Mouse (Mus musculus): ENCODE data around the gene Adam8. TPM values are rescaled to one million over a fixed set of nuclear protein-coding genes. Genes with fewer than 3 reads are reported as not detected.

The Adam8 gene
- polyA plus RNA-seq, 1 experiment from 2014 or later = 3.0 TPM

GRCm38 (mm10) chr7:139957437-139957836, 34.9 kb downstream of the Adam8 start:
- Histone ChIP-seq H3K27ac (no peak overlapping the region), H3K9ac (no peak overlapping the region), H3K4me1 (no peaks in the 10 kb centered on the region), H3K4me2 (no peak overlapping the region), H3K27me3 (peaks cover 5% of the 10 kb centered on the region; the same call in 1 of the 2 replicates), H3K9me3 (no peaks in the 10 kb centered on the region), H3K4me3 (no peak overlapping the region), H3K36me3 (no peaks in the 10 kb centered on the region)
- WGBS = 53% methylated on average over 11 of the region's 11 CpGs
- ATAC-seq (ENCODE audit: insufficient number of reproducible peaks, low FRiP score, low TSS enrichment, low read depth) = no peak

- H3K4me1 ChIP-seq = no peaks in the 10 kb centered on the region
- H3K27me3 ChIP-seq = peaks cover 5% of the 10 kb centered on the region; the same call in 1 of the 2 replicates
- no peaks in the 10 kb centered on the region for H3K9me3 ChIP-seq
- H3K36me3 ChIP-seq = no peaks in the 10 kb centered on the region
- no peak for ATAC-seq (ENCODE audit: insufficient number of reproducible peaks, low FRiP score, low TSS enrichment, low read depth)
- no peak overlapping the region for H3K27ac ChIP-seq
- no peak overlapping the region for H3K9ac ChIP-seq
- 60% methylated on average over 3 of the region's 3 CpGs for WGBS
- no peak overlapping the region for H3K4me3 ChIP-seq
- no peak overlapping the region for H3K4me2 ChIP-seq
Observed at GRCm38 (mm10) chr7:139956658-139957057, 35.7 kb downstream of the Adam8 start.

GRCm38 (mm10) chr7:139955505-139955904, 36.9 kb downstream of the Adam8 start:
- H3K9ac ChIP-seq = no peak overlapping the region
- H3K4me3 ChIP-seq = no peak overlapping the region
- H3K27me3 ChIP-seq = peaks cover 5% of the 10 kb centered on the region; the same call in 1 of the 2 replicates
- H3K4me1 ChIP-seq = no peaks in the 10 kb centered on the region
- no peak overlapping the region for H3K4me2 ChIP-seq
- 93% methylated on average over 4 of the region's 4 CpGs for WGBS
- H3K9me3 ChIP-seq = no peaks in the 10 kb centered on the region
- no peak overlapping the region for H3K27ac ChIP-seq
- no peaks in the 10 kb centered on the region for H3K36me3 ChIP-seq
- no peak for ATAC-seq (ENCODE audit: insufficient number of reproducible peaks, low FRiP score, low TSS enrichment, low read depth)

- H3K4me2 ChIP-seq = no peak overlapping the region
- H3K27ac ChIP-seq = no peak overlapping the region
- no peaks in the 10 kb centered on the region for H3K9me3 ChIP-seq
- no peaks in the 10 kb centered on the region for H3K4me1 ChIP-seq
- H3K27me3 ChIP-seq = peaks cover 25% of the 10 kb centered on the region
- no peak for ATAC-seq (ENCODE audit: insufficient number of reproducible peaks, low FRiP score, low TSS enrichment, low read depth)
- WGBS = 61% methylated on average over 6 of the region's 6 CpGs
- H3K4me3 ChIP-seq = no peak overlapping the region
- no peaks in the 10 kb centered on the region for H3K36me3 ChIP-seq
- H3K9ac ChIP-seq = no peak overlapping the region
Observed at GRCm38 (mm10) chr7:139951991-139952633, 40.2 kb downstream of the Adam8 start.

- Histone ChIP-seq H3K4me3 (peak overlapping the region; percentile 59), H3K27ac (peak overlapping the region; percentile 68; the same call in 1 of the 2 replicates), H3K27me3 (peaks cover 34% of the 10 kb centered on the region), H3K4me2 (peak overlapping the region; percentile 89), H3K9ac (peak overlapping the region; percentile 45; the same call in 1 of the 2 replicates), H3K9me3 (no peaks in the 10 kb centered on the region), H3K4me1 (no peaks in the 10 kb centered on the region), H3K36me3 (no peaks in the 10 kb centered on the region)
- no peak for ATAC-seq (ENCODE audit: insufficient number of reproducible peaks, low FRiP score, low TSS enrichment, low read depth)
- 5% methylated on average over 16 of the region's 16 CpGs for WGBS
Observed at GRCm38 (mm10) chr7:139951079-139951478, 41.3 kb downstream of the Adam8 start.

- Histone ChIP-seq H3K9ac (peak overlapping the region; percentile 45), H3K27me3 (peaks cover 40% of the 10 kb centered on the region), H3K4me2 (peak overlapping the region; percentile 89), H3K9me3 (no peaks in the 10 kb centered on the region), H3K4me1 (no peaks in the 10 kb centered on the region), H3K27ac (peak overlapping the region; percentile 68), H3K4me3 (peak overlapping the region; percentile 59), H3K36me3 (no peaks in the 10 kb centered on the region)
- WGBS = under 1% methylated on average over 33 of the region's 33 CpGs
- peak; percentile 53; the same call in 1 of the 2 replicates for ATAC-seq (ENCODE audit: insufficient number of reproducible peaks, low FRiP score, low TSS enrichment, low read depth)
Observed at GRCm38 (mm10) chr7:139950283-139950971, 41.9 kb downstream of the Adam8 start.

- WGBS = 1% methylated on average over 15 of the region's 15 CpGs
- Histone ChIP-seq H3K9ac (peak overlapping the region; percentile 45), H3K4me3 (peak overlapping the region; percentile 59), H3K36me3 (no peaks in the 10 kb centered on the region), H3K27ac (no peak overlapping the region), H3K4me2 (peak overlapping the region; percentile 89), H3K27me3 (peaks cover 46% of the 10 kb centered on the region), H3K4me1 (no peaks in the 10 kb centered on the region), H3K9me3 (no peaks in the 10 kb centered on the region)
- ATAC-seq (ENCODE audit: insufficient number of reproducible peaks, low FRiP score, low TSS enrichment, low read depth) = peak; percentile 82
Observed at GRCm38 (mm10) chr7:139949893-139950282, 42.5 kb downstream of the Adam8 start.

GRCm38 (mm10) chr7:139946032-139946431, 46.3 kb downstream of the Adam8 start:
- Histone ChIP-seq H3K9ac (no peak overlapping the region), H3K27me3 (peaks cover 82% of the 10 kb centered on the region), H3K4me3 (no peak overlapping the region), H3K9me3 (no peaks in the 10 kb centered on the region), H3K36me3 (no peaks in the 10 kb centered on the region), H3K4me1 (peaks cover 12% of the 10 kb centered on the region), H3K27ac (no peak overlapping the region), H3K4me2 (no peak overlapping the region)
- 30% methylated on average over 5 of the region's 5 CpGs for WGBS
- no peak for ATAC-seq (ENCODE audit: insufficient number of reproducible peaks, low FRiP score, low TSS enrichment, low read depth)

- Histone ChIP-seq H3K4me2 (no peak overlapping the region), H3K4me3 (no peak overlapping the region), H3K27ac (no peak overlapping the region), H3K36me3 (no peaks in the 10 kb centered on the region), H3K9me3 (no peaks in the 10 kb centered on the region), H3K27me3 (peaks cover 87% of the 10 kb centered on the region), H3K4me1 (peaks cover 12% of the 10 kb centered on the region), H3K9ac (no peak overlapping the region)
- no peak for ATAC-seq (ENCODE audit: insufficient number of reproducible peaks, low FRiP score, low TSS enrichment, low read depth)
- 16% methylated on average over 5 of the region's 5 CpGs for WGBS
Observed at GRCm38 (mm10) chr7:139945516-139945915, 46.8 kb downstream of the Adam8 start.

- Histone ChIP-seq H3K27me3 (peaks cover 92% of the 10 kb centered on the region), H3K4me2 (peak overlapping the region; percentile 65), H3K4me3 (peak overlapping the region; percentile 37), H3K9me3 (no peaks in the 10 kb centered on the region), H3K4me1 (peaks cover 12% of the 10 kb centered on the region), H3K27ac (no peak overlapping the region), H3K9ac (peak overlapping the region; percentile 31; the same call in 1 of the 2 replicates), H3K36me3 (no peaks in the 10 kb centered on the region)
- 4% methylated on average over 68 of the region's 68 CpGs for WGBS
- no peak for ATAC-seq (ENCODE audit: insufficient number of reproducible peaks, low FRiP score, low TSS enrichment, low read depth)
Observed at GRCm38 (mm10) chr7:139944291-139945240, 47.8 kb downstream of the Adam8 start.

- under 1% methylated on average over 59 of the region's 59 CpGs for WGBS
- Histone ChIP-seq H3K9me3 (no peaks in the 10 kb centered on the region), H3K4me2 (peak within 1 kb of the TSS; percentile 65), H3K4me1 (peaks cover 12% of the 10 kb centered on the region), H3K27ac (no peak within 1 kb of the TSS), H3K27me3 (peaks cover 85% of the 10 kb centered on the region), H3K4me3 (peak within 1 kb of the TSS; percentile 37), H3K9ac (peak within 1 kb of the TSS; percentile 31; the same call in 1 of the 2 replicates), H3K36me3 (no peaks in the 10 kb centered on the region)
- ATAC-seq (ENCODE audit: insufficient number of reproducible peaks, low FRiP score, low TSS enrichment, low read depth) = no peak
Observed at GRCm38 (mm10) chr7:139943674-139944281, 48.6 kb downstream of the Adam8 start, which contains the start of gene Utf1. Utf1 (plus strand) TSS chr7:139943789.

All from limb, embryonic 15.5 days (tissue).